Mouse (Mus musculus) myocyte (in vitro differentiated cells): Measurements from ENCODE around the gene Ddc.

ENCODE experiments used
- E2F4 ChIP-seq: IDR thresholded peaks from one replicate; pipeline ENCODE4 v1.6.1; 2011; ENCODE audit warnings: mild to moderate bottlenecking, control low read depth, moderate library complexity; ENCODE audit not compliant: insufficient read depth
- MYOG ChIP-seq, 3 experiments: IDR thresholded peaks; one replicate each; pipeline ENCODE4 v1.6.1; 2011; ENCODE audit warnings: control low read depth in 2 of 3, low read depth in 2 of 3, mild to moderate bottlenecking in 2 of 3; ENCODE audit not compliant: insufficient read length in 2 of 3, control insufficient read depth in 1 of 3, insufficient read depth in 1 of 3
- POLR2A ChIP-seq: IDR thresholded peaks from one replicate; pipeline ENCODE4 v1.6.1; 2011; ENCODE audit warnings: low read depth, mild to moderate bottlenecking, control low read depth, moderate library complexity; ENCODE audit not compliant: insufficient read length
- POLR2AphosphoS2 ChIP-seq: IDR thresholded peaks from one replicate; pipeline ENCODE4 v1.6.1; 2011; ENCODE audit warnings: low read depth, control low read depth; ENCODE audit not compliant: insufficient read length
- TCF12 ChIP-seq: IDR thresholded peaks from one replicate; pipeline ENCODE4 v1.6.1; 2011; ENCODE audit warnings: mild to moderate bottlenecking, control low read depth; ENCODE audit not compliant: poor library complexity, insufficient read depth, severe bottlenecking
- USF1 ChIP-seq: IDR thresholded peaks from one replicate; pipeline ENCODE4 v1.6.1; 2011; ENCODE audit warnings: low read depth, mild to moderate bottlenecking, control low read depth, moderate library complexity

GRCm38 (mm10) chr11:11897645-11898357 is at the start of gene Ddc:
- TF ChIP-seq E2F4 (no peak), POLR2A (no peak), USF1 (no peak), MYOG (IDR thresholded peaks at IDR 0.05; ENCODE audit: control insufficient read depth in 1 of 3, insufficient read depth in 1 of 3, insufficient read length in 2 of 3, low read depth in 2 of 3) (no peak), POLR2AphosphoS2 (no peak), TCF12 (no peak)
